In genomic region chr11:119674835-119675234, GRCm38 (mm10) we compare ENCODE assay signal across 19 mouse cellular contexts.
DNase-seq lines count a peak whose midpoint lies in the region; ATAC-seq lines count a peak whose summit lies in the region.
"Had no signal": no experiment of that assay in that cellular context is flagged by ENCODE, and none has a peak within 500 bp of the region (broad histone marks: within the 10 kb centered on the region; RNA-seq: fewer than 3 reads in every experiment).

No protein-coding gene starts in this region.

- H3K27ac ChIP-seq in kidney, embryonic 16.5 days (ENCODE audit: low read length): no peak overlapping the region
- peak overlapping the region; percentile 86 for H3K27ac ChIP-seq in neural tube, embryonic 13.5 days (replicated peaks)
- H3K27ac ChIP-seq: embryonic facial prominence, embryonic 12.5 days; limb, embryonic 13.5 days had no signal

- H3K9me3 ChIP-seq in kidney, embryonic 16.5 days (ENCODE audit: low read length): no peaks in the 10 kb centered on the region
- H3K9me3 ChIP-seq in neural tube, embryonic 13.5 days: no peaks in the 10 kb centered on the region
- H3K9me3 ChIP-seq: embryonic facial prominence, embryonic 12.5 days; limb, embryonic 13.5 days had no signal

- no peaks in the 10 kb centered on the region for H3K36me3 ChIP-seq in kidney, embryonic 16.5 days (ENCODE audit: insufficient read depth, low read length)
- H3K36me3 ChIP-seq in neural tube, embryonic 13.5 days: no peaks in the 10 kb centered on the region
- H3K36me3 ChIP-seq: embryonic facial prominence, embryonic 12.5 days; heart, embryonic 12.5 days; limb, embryonic 13.5 days had no signal

- H3K4me3 ChIP-seq in kidney, embryonic 16.5 days (ENCODE audit: low read length): no peak overlapping the region
- H3K4me3 ChIP-seq in neural tube, embryonic 13.5 days: no peak overlapping the region
- H3K4me3 ChIP-seq: embryonic facial prominence, embryonic 12.5 days; heart, embryonic 12.5 days; limb, embryonic 13.5 days had no signal

- no peak overlapping the region for H3K9ac ChIP-seq in kidney, embryonic 16.5 days (replicated peaks; ENCODE audit: low read length)
- H3K9ac ChIP-seq in neural tube, embryonic 13.5 days: 0 out of 2 replicates have a peak overlapping the region, but pooled peaks have one; percentile 5
- H3K9ac ChIP-seq: embryonic facial prominence, embryonic 12.5 days; heart, embryonic 12.5 days; limb, embryonic 13.5 days had no signal

- peak; percentile 59 for DNase-seq in cerebellum, adult 9-10 months
- no peak for DNase-seq in cerebellum, adult 9-11 months
- DNase-seq in kidney, postnatal 14 days: peak; percentile 16
- no peak for DNase-seq in neural tube, embryonic 10.5 days (ENCODE audit: extremely low spot score, low spot score)
- no peak for DNase-seq in left cerebral cortex, postnatal 36 days (ENCODE audit: low spot score in 2 of 2)
- no peak for DNase-seq in heart, adult 11 months
- DNase-seq: heart, postnatal 4 days; kidney, adult 11 months; kidney, postnatal 4 days; lung, adult 2 months; lung, postnatal 4 days; right cerebral cortex, adult 18-20 months; thymus, postnatal 14 days had no signal

- ATAC-seq in kidney, embryonic 16.5 days (ENCODE audit: low FRiP score, low TSS enrichment): no peak
- peak; percentile 37; the same call in 1 of the 2 replicates for ATAC-seq in neural tube, embryonic 13.5 days (ENCODE audit: low read depth)

- peaks cover 37% of the 10 kb centered on the region for H3K4me1 ChIP-seq in kidney, embryonic 16.5 days (ENCODE audit: insufficient read depth, low read length)
- H3K4me1 ChIP-seq in neural tube, embryonic 13.5 days (replicated peaks): peaks cover 51% of the 10 kb centered on the region

- H3K27me3 ChIP-seq in kidney, embryonic 16.5 days (ENCODE audit: insufficient read depth, low read length): no peaks in the 10 kb centered on the region
- no peaks in the 10 kb centered on the region for H3K27me3 ChIP-seq in neural tube, embryonic 13.5 days
- H3K27me3 ChIP-seq: embryonic facial prominence, embryonic 12.5 days; heart, embryonic 12.5 days; limb, embryonic 13.5 days; Patski had no signal

- no peak overlapping the region for H3K4me2 ChIP-seq in kidney, embryonic 16.5 days (replicated peaks; ENCODE audit: low read depth, low read length)
- no peak overlapping the region for H3K4me2 ChIP-seq in neural tube, embryonic 13.5 days
- H3K4me2 ChIP-seq: embryonic facial prominence, embryonic 12.5 days; heart, embryonic 12.5 days; limb, embryonic 13.5 days had no signal

- intact Hi-C loops in left cerebral cortex, postnatal 36 days (cut with DNase I): no loop called here

- 40% methylated on average over 4 of the region's 4 CpGs for WGBS in kidney, embryonic 16.5 days
- 36% methylated on average over 4 of the region's 4 CpGs for WGBS in neural tube, embryonic 13.5 days

Comparison
In these comparisons a context has a peak if more than half of its experiments do, and no peak if none do; other contexts are left out.
1. DNase-seq: peak in cerebellum, adult 9-10 months (single experiment) and kidney, postnatal 14 days (single experiment); none in cerebellum, adult 9-11 months (single experiment), neural tube, embryonic 10.5 days (single experiment), left cerebral cortex, postnatal 36 days (0 of 2) and heart, adult 11 months (single experiment).